Mouse (Mus musculus) CD4-positive, CD25-positive, alpha-beta regulatory T cell (primary cell): ENCODE data around the gene Iyd. TPM values are rescaled to one million over a fixed set of nuclear protein-coding genes. Genes with fewer than 3 reads are reported as not detected.

Experiments used
- polyA plus RNA-seq: library from polyadenylated mRNA; unstranded; fragments of 100-300 nt; shearing (Covaris generic); gene quantifications from one replicate; pipeline ENCODE4 v1.2.1, GENCODE M21; 2017

The Iyd gene
- not detected for polyA plus RNA-seq

DNA sequence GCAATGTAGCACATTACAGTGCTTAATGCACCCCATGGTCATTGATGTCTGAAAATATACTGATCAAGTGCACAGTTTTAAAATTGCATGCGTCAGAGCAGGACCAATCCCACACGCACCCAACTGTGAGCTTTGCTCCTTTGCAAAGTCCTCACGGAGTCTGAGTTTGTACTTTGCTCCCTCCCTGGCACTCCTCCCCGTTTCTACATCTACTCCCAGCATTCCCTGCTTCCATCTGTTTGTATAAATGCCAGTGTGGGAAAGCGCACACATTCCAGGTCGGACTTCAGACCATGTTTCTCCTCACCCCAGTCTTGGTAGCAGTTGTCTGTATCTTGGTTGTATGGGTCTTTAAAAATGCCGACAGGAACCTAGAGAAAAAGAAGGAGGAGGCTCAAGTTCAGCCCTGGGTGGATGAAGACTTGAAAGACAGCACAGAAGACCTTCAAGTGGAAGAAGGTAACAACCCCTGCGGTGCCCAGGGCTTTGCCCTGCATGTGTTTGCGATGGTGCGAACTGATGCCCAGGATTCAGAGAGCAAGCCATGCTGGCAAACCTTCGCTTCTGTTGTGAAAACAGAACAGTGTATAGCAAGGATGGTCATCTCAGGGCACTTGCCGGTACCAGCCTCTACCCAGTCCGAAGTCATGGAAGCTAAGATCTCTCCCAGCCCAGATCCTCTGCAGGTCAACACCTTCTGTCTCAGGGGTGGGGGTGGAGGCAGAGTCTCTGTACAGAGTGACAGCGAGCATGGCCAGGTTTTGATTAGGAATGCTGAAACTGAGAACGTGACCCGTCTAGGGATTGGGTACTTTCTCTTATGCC, at the start of gene Iyd:
Gene Iyd, plus strand, starts transcription at position 238 of the 825 bp plus-strand sequence.

Other genes with a start within 250 kb of the Iyd start
- gene Ppp1r14c, start 174.2 kb upstream of the Iyd start, polyA plus RNA-seq: not detected
- 0.23 TPM for gene Plekhg1, start 200.1 kb downstream of the Iyd start, polyA plus RNA-seq